Mouse (Mus musculus) liver, adult 2 months (tissue): ENCODE measurements around the gene 1700012A03Rik. TPM values are rescaled to one million over a fixed set of nuclear protein-coding genes. Genes with fewer than 3 reads are reported as not detected.

Experiments
- DNase-seq: peaks from one replicate; pipeline ENCODE4 v3.0.0-alpha.2; 2011; ENCODE audit warnings: low read depth, low spot score; ENCODE audit errors: extremely low read depth
- H3K27ac ChIP-seq: fragments of 200-500 bp; replicated peaks from 2 replicates; pipeline ENCODE4 v1.5.1; 2012; ENCODE audit warnings: low read depth, mild to moderate bottlenecking, control low read depth, inconsistent platforms, low read length; ENCODE audit not compliant: insufficient read depth
- H3K27me3 ChIP-seq: fragments of 200-500 bp; 2 replicates; pipeline ENCODE4 v1.6.1; 2012; ENCODE audit warnings: mild to moderate bottlenecking, moderate library complexity, low read length, inconsistent platforms; ENCODE audit not compliant: control insufficient read depth, insufficient read depth
- H3K36me3 ChIP-seq: fragments of 200-500 bp; 2 replicates; pipeline ENCODE4 v1.6.1; 2012; ENCODE audit warnings: low read length, inconsistent platforms; ENCODE audit not compliant: control insufficient read depth, insufficient read depth
- H3K4me1 ChIP-seq: fragments of 200-500 bp; 2 replicates; pipeline ENCODE4 v1.6.1; 2011; ENCODE audit warnings: low read length; ENCODE audit not compliant: control insufficient read depth, insufficient read depth
- H3K4me3 ChIP-seq: fragments of 200-500 bp; 2 replicates; pipeline ENCODE4 v1.5.1; 2011; ENCODE audit warnings: low read depth, mild to moderate bottlenecking, control low read depth, low read length, moderate library complexity; ENCODE audit not compliant: insufficient read depth
- H3K79me2 ChIP-seq: fragments of 200-500 bp; 2 replicates; pipeline ENCODE4 v1.6.1; 2012; ENCODE audit warnings: inconsistent platforms, mild to moderate bottlenecking, low read length, moderate library complexity; ENCODE audit not compliant: control insufficient read depth, insufficient read depth
- H3K9ac ChIP-seq: fragments of 200-500 bp; 2 replicates; pipeline ENCODE4 v1.6.1; 2012; ENCODE audit warnings: low read depth, mild to moderate bottlenecking, control low read depth, inconsistent platforms, low read length
- CTCF ChIP-seq: fragments of 200-500 bp; IDR thresholded peaks from 2 replicates; pipeline ENCODE4 v1.5.1; 2011; ENCODE audit warnings: low read depth, low read length, control low read depth
- POLR2A ChIP-seq: fragments of 200-500 bp; IDR thresholded peaks from 2 replicates; pipeline ENCODE4 v1.6.1; 2011; ENCODE audit warnings: low read length, control low read depth; ENCODE audit not compliant: insufficient read depth; ENCODE audit errors: extremely low read depth
- WGBS: fragments of 180-500 bp; shearing (Covaris S2); methylation state at CpG from one replicate; pipeline ENCODE4 v1.1.7; 2018; 5-methylcytosine and 5-hydroxymethylcytosine counted together
- polyA plus RNA-seq: library from polyadenylated mRNA; depleted of rRNA; stranded (reverse); fragments of >200 nt; gene quantifications from 2 replicates; pipeline ENCODE4 v1.2.3, GENCODE M21; 2012
- total RNA-seq: library from RNA; depleted of rRNA; stranded (reverse); fragments of >200 nt; gene quantifications from 2 replicates; pipeline ENCODE4 v1.2.3, GENCODE M21; 2014

The 1700012A03Rik gene
- total and polyA plus RNA-seq, 2 experiments = not detected

GRCm38 (mm10) chr6:32017406-32018104 is 32.5 kb upstream of the 1700012A03Rik start:
- Histone ChIP-seq H3K9ac (no peak overlapping the region), H3K4me1 (no peaks in the 10 kb centered on the region), H3K4me3 (no peak overlapping the region), H3K27ac (no peak overlapping the region), H3K27me3 (no peaks in the 10 kb centered on the region), H3K36me3 (no peaks in the 10 kb centered on the region), H3K79me2 (no peaks in the 10 kb centered on the region)
- no peak for DNase-seq
- TF ChIP-seq CTCF = no peak
- TF ChIP-seq POLR2A = no peak
- WGBS = 80% methylated on average over 14 of the region's 14 CpGs

GRCm38 (mm10) chr6:32018105-32018446 is 32.0 kb upstream of the 1700012A03Rik start:
- WGBS = 63% methylated on average over 5 of the region's 5 CpGs
- Histone ChIP-seq H3K27ac (no peak overlapping the region), H3K27me3 (no peaks in the 10 kb centered on the region), H3K36me3 (no peaks in the 10 kb centered on the region), H3K4me3 (no peak overlapping the region), H3K9ac (no peak overlapping the region), H3K79me2 (no peaks in the 10 kb centered on the region), H3K4me1 (no peaks in the 10 kb centered on the region)
- TF ChIP-seq CTCF (no peak), POLR2A (no peak)
- DNase-seq = peak; percentile 16

- no peak overlapping the region for H3K27ac ChIP-seq
- H3K9ac ChIP-seq = no peak overlapping the region
- TF ChIP-seq CTCF (no peak), POLR2A (no peak)
- H3K4me1 ChIP-seq = no peaks in the 10 kb centered on the region
- H3K79me2 ChIP-seq = no peaks in the 10 kb centered on the region
- H3K36me3 ChIP-seq = no peaks in the 10 kb centered on the region
- H3K4me3 ChIP-seq = no peak overlapping the region
- WGBS = 83% methylated on average over 10 of the region's 10 CpGs
- no peaks in the 10 kb centered on the region for H3K27me3 ChIP-seq
- no peak for DNase-seq
These were observed 28.1 kb upstream of the 1700012A03Rik start for GRCm38 (mm10) chr6:32021853-32022536.

GRCm38 (mm10) chr6:32022537-32022869 is 27.5 kb upstream of the 1700012A03Rik start:
- H3K27ac ChIP-seq = no peak overlapping the region
- no peak overlapping the region for H3K4me3 ChIP-seq
- no peaks in the 10 kb centered on the region for H3K4me1 ChIP-seq
- H3K27me3 ChIP-seq = no peaks in the 10 kb centered on the region
- no peaks in the 10 kb centered on the region for H3K79me2 ChIP-seq
- WGBS = 88% methylated on average over 1 of the region's 1 CpGs
- H3K36me3 ChIP-seq = no peaks in the 10 kb centered on the region
- no peak for TF ChIP-seq POLR2A
- no peak for TF ChIP-seq CTCF
- DNase-seq = no peak
- H3K9ac ChIP-seq = no peak overlapping the region

- TF ChIP-seq POLR2A (no peak), CTCF (no peak)
- no peaks in the 10 kb centered on the region for H3K79me2 ChIP-seq
- no peaks in the 10 kb centered on the region for H3K27me3 ChIP-seq
- no peak overlapping the region for H3K27ac ChIP-seq
- no peak overlapping the region for H3K4me3 ChIP-seq
- DNase-seq = no peak
- no peaks in the 10 kb centered on the region for H3K4me1 ChIP-seq
- H3K36me3 ChIP-seq = no peaks in the 10 kb centered on the region
- 79% methylated on average over 3 of the region's 3 CpGs for WGBS
- H3K9ac ChIP-seq = no peak overlapping the region
These were observed 21.6 kb upstream of the 1700012A03Rik start for GRCm38 (mm10) chr6:32028228-32029009.
